Mouse (Mus musculus) adrenal gland, postnatal 36 days (tissue): ENCODE data around the gene Ggt7. TPM values are rescaled to one million over a fixed set of nuclear protein-coding genes. Genes with fewer than 3 reads are reported as not detected.
"Not testable (repeated sequence)": the region's sequence is repeated elsewhere in the genome, so short reads cannot be mapped to it uniquely, and the experiment has no call there.

Source experiments
- DNase-seq, 2 experiments: peaks; one replicate each; pipeline ENCODE4 v3.0.0; 2021; ENCODE audit warnings: mixed read lengths in 1 of 2
- long read RNA-seq, 2 experiments: library from polyadenylated mRNA; stranded (forward); transcript quantifications; one replicate each; pipeline ENCODE4 v2.0.0; 2021; ENCODE audit warnings: borderline sequencing depth in 2 of 2
- total RNA-seq, 2 experiments: library from RNA; stranded (reverse); gene quantifications; 2 replicates each; pipeline ENCODE4 v1.2.3; 2021

Gene Ggt7
- 1 to 10 TPM; 2.3 to 5.1 TPM for total RNA-seq
- long read RNA-seq, experiment 1, transcript Ggt7-201 (15 exons, 2,614 nt): major isoform, 6 of 8 reads
- long read RNA-seq, experiment 1, partial matches to known transcripts: 1 of 8 reads
- long read RNA-seq, experiment 1, other reads (novel, unspliced or antisense): 1 of 8 reads
- long read RNA-seq, experiment 2, partial matches to known transcripts: 0 of 5 reads
- long read RNA-seq, experiment 2, other reads (novel, unspliced or antisense): 3 of 5 reads

DNA sequence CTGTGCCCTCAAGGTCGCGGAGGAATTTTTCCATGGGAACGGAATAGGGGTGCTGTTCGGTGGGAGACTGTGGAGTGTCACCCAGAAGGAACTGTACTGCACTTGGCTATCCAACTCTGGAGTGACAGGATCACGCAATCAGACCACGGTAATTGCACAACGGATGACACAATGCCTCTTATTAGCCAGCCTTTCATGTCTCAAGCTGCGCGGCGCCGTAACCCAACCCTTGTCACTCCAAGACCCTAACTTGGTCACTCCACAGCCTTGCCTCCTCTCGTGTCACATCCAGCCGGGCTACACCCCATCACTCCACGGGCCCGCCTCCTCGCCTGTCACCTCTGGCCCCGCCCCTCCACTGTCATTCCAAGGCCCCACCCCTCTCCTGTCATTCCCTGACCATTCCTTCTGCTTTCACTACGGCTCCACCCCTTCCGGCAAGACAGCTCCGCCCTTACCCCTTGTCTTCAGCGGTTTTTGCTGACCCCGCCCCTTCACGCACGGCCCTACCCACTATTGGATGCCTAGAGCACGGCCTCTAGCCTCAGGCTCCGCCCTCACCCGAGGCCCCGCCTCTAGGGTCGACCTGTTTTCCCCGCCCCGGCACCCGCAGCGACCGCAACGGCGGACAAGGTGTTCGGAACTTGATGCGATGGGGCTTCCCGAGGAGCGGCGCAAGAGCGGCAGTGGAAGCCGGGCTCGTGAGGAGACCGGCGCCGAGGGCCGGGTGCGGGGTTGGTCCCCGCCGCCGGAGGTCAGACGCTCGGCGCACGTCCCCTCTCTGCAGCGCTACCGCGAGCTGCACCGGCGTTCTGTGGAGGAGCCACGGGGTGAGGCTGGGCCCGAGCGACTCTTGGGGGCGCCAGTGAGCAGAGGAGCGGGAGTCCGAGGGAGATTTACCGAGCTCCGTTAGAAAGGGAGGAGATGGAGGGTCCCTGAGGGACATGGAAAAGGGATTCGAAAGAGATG lies at the start of gene Ggt7, which contains the start of gene Acss2:
Ggt7 (minus strand) TSS at position 783 of the 969 bp plus-strand sequence.
Acss2 (plus strand) TSS at position 494 of the 969 bp plus-strand sequence.
- DNase-seq: peak; percentile 99 to 100

DNA sequence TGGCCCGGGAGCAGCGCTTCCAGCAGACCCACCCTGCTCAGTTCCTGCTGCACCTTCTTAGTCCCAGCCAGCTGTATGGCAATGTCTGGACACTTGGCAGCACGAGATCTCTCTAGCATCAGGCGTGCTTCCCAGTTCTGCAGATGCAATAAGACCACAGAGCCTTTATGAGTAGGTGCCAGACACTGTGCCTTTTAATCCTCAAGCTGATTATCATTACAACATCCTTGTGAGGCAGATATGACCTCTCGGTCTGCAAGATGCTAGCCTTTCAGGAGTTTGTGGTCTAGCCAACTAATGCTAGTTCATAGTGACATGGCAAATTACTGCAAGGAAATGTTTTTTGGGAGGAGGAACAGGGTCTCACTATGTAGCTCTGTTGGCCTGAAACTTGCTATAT lies 49.7 kb upstream of the Ggt7 start:
- no peak for DNase-seq

DNA sequence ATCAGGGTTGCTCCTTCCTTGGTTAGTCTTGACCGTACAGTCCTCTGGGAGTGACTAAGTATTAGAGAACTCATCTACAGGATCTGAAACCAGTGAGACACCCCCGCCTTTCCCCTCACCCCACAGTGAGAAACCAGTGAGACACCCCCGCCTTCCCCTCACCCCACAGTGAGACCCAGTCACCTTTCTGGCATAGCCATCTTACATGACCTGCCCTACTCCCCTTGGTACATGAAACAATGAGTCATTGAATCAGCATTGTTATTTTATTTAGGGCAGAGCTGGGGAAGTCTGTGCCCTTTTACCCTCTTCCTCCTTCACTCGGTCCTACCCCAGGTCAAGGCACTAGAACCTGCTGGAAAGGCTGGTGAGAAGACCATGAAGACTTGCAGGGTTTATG lies 44.9 kb upstream of the Ggt7 start:
- DNase-seq: no peak

DNA sequence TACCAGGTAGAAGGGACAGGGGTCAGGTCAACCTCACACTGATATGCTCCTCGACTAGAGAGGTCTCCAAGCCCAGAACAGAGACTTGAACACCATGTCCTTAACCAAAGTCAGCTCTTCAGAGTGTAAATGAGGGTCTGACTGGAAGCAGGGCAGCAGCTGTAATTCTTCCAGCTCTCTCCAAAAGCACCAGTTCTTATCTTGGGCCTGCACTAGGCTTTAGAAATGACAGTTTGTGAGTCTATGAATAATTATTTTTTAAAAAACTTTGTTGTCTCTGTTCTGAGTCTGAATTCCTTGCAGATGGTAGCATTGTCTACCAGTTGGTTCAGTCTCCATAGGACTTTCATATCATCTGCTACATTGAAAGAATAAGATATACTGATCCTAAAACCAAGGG lies 44.2 kb upstream of the Ggt7 start:
- no peak for DNase-seq

DNA sequence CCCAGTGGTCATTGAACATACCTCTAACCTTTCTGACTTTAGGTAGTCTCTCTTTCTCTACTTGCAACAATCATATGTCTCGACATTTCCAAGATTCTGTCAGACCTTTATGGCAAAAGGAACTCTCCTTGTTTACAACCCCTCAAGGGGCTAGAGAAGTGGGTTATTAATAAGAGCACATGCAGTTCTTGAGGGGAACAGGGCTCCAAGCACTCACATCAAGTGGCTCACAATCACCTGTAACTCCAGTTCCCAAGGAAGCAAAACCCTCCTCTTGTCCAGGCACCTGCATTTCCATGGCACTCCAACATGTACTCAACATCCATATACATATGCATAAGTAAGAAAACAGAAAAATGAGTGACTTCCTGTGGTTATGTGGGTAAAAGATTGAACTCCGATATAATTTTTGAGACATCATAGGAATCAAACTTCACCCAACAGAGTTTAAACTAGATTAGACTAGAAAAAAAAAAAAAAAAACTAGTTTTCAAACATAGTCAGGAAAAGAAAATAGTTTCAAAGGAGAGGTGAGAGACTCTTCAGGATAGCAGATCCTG lies 36.5 kb upstream of the Ggt7 start:
- DNase-seq: no peak

DNA sequence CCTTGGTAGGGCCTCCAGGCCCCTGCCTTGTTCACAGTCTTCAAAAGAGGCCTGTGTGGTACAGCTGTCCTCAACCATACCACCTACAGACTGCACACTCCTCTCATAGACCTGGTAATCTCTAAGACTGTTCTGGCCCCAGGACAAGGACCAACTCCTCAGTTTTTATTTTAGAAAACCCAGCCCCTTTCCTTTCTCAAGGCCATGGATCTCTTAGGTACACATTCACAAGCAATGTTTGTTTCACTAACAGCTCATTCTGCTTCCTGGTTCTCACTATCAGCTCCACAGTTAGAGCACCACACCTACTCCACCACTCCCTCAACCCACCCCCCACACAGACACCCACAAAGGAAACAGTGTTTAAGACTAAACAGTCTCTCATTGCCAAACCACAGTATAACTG lies 34.9 kb upstream of the Ggt7 start:
- DNase-seq: no peak

DNA sequence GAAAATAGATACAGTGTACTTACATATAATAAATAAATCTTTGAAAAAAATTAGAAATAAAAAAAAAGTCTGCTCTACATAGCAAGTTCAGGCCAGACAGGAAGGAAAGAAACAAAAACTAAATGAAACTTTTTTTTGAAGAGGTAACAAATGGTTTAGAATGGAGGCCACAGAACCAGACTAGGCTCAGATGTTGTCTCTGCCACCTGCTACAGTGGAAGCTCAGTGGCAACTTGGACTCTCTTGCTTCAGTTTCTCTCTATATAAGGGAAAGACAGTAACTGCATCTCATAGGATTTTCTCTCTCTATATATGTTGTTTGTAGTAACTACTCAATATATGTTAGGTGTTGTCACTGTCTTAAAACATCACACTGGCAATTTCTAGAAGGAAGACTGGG lies 34.3 kb upstream of the Ggt7 start:
- no peak for DNase-seq

DNA sequence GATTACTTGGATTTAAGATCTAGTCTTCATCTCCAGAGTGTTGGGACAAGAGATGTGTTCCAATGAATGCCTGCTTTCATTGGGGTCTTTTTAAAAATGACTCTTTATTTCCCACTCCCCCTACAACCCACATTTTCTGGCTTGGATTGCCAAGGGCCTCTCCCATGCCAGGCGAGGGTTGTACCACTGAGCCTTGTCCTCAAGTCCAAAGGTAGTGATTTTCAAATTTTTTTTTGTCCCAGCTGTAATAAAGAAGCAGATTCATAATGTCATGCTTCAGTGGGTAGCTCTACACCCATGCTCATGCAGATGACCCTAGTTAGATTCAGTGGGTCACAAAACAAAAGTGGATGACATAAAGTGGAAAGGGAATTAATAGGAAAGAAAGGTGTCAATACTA lies 28.9 kb upstream of the Ggt7 start:
- DNase-seq: no peak

DNA sequence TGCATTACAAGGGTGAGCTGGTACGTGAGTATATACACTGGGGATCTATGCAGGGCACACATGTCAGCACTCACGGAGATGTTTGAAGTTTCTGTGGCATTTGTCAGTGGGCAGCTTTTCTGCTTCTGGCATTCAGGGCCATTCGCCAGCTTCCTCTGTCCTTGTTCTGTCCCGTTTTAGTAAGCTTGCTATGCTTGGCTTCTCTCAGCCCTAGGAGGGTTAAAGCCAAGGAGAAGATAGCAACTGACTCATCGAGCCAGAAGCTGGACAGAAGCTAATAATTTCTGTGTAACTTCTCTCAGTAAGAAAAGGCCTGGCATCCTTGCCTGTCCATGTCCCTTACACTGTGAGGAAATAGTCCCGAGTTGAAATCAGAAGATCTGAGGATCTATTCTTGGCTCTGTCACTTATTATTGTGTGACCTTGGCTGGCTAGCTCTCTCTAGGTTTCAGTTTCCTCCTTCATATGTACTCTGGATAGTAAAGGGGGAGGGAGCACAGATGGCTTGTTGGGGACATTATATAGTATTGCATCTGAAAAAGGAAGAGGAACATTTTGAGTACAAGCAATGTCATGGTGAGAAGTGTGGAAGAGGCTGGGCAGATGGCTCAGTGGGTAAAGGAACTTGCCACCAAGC lies 22.9 kb upstream of the Ggt7 start:
- peak; percentile 74 to 77 for DNase-seq

DNA sequence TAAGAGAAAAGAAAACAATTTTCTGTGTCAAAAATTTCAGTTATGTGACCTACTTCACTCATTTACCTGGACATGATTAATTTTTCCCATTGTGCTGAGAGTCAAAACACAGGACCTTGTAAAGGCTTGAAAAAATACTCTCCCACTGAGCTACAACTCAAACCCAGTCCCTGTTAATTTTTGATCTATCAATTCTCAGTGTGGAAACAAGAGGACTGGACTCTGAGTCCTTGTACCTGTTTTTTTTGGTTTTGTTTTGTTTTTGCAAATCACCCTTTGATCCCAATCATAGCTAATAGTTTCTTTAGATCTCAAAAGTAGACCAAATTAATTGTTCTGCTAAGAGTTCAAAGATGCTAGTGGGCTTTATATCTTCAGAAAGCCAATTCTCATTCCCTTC lies 21.7 kb upstream of the Ggt7 start:
- no peak for DNase-seq

DNA sequence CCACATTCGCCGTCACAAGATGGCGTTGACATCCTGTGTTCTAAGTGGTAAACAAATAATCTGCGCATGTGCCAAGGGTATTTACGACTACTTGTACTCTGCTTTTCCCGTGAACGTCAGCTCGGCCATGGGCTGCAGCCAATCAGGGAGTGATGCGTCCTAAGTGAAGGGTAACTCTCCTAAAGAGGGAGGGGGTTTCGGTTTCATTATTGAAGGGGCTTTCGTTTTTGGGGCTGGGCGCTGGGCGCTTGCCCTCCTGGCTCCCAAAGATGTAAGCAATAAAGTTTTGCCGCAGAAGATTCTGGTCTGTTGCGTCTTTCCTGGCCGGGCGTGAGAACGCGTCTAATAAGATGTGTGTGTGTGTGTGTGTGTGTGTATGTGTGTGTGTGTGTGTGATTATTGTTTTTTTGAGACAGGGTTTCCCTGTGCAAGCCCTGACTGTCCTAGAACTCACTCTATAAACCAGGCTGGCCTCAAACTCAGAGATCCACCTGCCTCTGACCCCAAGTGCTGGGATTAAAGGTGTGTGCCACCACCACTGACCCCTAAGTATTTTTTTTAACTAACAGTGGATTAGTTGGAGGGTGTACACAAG lies 20.5 kb upstream of the Ggt7 start:
- not testable (repeated sequence) for DNase-seq

DNA sequence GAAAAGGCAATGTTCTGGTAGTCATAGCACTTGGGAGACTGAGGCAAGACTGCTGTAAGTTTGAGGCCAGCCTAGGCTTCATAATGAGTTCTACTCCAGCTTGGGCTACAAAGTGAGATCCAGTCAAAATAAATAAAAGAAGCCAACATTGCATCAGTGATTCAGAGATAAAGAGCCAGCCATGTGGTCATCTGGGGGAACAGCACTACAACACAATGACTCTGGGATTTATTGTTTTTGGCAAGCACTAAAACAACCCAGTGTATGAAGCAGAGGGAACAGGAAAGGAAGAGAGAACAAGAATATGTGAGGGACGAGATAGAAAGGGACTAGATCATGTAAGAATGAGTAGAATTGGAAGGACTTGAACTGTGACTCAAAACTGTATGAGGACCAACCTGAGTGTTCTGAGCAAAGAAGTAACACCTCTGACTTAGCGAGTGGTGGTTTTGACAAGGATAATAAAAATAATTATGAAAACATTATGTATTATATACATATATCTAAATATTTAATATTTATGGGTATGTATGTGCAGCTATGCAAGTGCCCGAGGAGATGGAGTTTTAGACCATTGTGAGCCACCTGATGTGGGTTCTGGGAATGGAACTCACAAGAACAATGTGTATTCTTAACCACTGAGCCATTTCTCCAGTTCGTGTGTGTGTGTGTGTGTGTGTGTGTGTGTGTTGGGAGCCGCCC lies 19.9 kb upstream of the Ggt7 start:
- peak; percentile 11 to 26 for DNase-seq

DNA sequence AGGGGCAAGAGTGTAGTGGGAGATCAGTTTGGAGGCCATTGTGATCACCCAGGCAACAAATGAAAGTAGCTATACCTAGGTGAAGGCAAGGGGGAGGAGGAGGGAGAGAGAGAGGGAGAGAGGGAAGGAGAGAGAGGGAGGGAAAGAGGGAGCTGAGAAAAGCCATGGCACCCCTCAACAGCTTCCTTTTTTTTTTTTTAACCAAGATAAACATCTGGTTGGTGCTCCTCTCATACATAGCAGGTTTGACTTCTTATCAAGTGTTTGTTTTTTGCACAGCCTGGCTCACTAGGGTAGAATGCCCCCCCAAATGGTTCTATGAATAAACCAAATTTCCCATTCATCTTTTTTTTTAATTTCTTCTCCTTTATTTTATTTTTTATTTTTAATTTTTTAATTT lies 18.3 kb upstream of the Ggt7 start:
- DNase-seq: no peak

DNA sequence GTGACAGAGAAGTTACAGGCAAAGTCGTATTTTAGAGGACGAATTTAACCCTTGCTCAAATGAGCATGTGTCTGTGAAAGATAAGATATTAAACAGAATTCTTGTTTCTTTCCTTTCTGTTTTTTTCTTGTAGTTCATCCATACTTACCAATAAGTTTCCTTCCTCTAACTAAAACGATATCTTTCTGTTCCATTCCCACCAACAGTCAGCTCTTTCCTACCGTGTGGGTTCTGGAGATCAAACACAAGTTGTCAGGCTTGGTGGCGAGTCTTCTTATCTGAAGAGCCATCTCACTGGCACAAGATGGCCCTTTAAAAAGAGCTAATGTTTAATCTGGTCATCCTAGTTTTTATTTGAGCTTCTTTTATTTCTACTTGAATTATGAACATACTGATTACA lies 9.3 kb upstream of the Ggt7 start:
- no peak for DNase-seq

DNA sequence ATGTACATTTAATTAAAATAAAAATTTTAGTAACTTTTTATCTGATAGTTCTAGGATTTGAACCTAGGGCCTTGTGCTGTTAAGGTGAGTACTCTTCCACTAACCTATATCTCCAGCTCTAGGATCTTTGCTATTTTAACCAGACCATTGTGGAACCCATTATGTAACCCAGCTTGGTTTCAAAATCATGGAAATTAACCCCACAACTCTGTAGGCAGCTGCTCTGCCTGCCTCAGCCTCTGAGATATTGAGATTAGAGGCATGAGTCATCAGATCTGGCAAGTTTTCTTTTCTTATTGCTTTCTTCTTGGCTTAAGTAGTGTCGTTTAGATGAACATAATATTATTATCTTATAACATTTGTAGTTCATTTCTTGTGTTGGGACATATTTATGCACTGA lies 6.3 kb upstream of the Ggt7 start:
- peak in 1 of 2 experiments; percentile 12 for DNase-seq

DNA sequence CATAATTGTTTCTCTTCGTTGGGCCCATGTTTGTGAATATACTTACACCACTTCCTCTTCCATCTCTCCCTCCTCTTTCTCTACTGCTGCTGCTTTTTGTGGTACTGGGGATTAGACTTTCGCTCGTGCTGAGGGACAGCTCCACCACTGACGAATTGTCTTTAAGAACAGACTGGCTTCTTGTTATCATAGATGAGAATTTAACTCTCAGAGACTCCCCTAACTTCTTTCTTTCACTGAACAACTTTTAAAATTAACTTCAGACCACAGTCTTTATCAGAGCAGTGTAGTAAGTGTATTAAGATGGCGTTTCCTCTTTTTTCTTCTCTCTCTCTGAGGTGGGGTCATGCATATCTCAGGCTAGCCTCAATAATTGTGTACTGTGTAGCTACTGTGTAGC lies 5.7 kb upstream of the Ggt7 start:
- DNase-seq: no peak

DNA sequence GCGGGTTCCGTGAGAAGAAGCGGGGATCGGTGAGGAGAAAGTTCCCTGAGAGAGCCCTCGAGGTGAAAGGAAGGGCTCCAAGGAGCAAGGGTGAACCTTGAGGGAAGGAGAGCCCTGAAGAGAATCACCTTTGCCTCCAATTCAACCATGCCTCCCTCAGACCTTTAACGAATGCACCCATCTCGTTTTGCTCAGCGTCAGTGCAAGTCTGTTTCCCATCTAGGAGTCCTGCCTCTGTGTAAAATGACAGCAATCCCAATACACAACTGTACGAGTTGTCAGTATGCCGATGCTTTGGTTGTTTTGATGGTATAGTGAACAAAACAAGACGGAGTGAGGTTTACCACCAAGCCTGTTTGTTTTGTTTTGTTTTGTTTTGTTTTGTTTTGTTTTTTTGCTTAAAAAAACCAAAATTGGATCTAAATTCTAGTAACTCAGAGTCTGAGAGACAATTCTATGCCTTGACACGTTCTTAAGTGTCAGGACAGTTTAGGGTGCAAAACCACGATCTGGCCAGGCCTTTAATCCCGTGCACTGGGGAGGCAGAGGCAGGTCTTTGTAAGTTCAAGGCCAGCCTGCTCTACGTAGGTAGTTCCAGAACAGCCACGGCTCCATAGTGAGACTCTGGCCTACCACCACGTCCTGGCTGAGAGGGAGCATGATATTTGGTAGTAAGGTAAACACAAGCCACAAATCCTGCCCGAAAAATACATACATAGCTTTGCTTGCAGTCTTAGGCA lies 664 bp upstream of the Ggt7 start:
- DNase-seq: peak in 1 of 2 experiments; percentile 13

DNA sequence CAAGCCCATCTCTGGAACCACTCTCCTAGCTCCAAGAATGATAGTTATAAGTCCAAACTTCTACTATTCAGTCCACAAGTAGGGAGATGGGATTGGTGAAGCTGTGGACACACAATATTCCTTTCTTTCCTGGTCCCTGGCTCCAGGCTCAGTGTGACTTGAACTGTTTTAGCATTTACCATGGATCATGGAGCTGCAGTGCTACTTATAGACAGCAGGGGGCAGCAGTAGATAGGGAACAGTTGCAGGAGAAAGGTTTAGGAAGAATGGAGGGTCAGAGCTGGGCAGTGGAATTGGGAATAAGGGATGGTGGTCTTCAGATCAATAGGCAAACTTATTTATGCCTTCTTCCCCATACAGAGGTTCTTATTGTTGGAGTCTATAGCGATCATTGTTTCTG lies 2.1 kb downstream of the Ggt7 start:
- DNase-seq: peak; percentile 68 to 74

DNA sequence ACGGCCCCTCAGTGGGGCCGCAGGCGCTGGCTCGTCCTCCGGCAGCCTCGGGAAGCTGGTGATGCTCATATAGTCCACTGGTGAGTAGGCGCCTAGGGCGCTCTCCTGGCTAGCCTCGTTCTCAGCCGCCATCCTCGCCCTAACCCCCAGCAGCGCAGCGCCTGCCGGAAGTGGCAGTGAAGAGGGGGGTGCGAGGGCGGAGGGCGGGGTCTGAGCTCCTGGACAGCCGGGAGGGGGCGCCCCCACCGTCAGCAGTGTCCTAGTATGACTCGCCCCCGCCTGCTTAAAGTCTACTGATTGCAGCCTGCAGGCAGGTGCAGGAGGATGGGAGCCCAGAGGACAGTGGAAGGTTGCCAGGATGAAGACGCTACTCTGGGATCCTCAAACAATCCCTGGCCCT lies 3.4 kb downstream of the Ggt7 start:
- DNase-seq: peak; percentile 74 to 84

DNA sequence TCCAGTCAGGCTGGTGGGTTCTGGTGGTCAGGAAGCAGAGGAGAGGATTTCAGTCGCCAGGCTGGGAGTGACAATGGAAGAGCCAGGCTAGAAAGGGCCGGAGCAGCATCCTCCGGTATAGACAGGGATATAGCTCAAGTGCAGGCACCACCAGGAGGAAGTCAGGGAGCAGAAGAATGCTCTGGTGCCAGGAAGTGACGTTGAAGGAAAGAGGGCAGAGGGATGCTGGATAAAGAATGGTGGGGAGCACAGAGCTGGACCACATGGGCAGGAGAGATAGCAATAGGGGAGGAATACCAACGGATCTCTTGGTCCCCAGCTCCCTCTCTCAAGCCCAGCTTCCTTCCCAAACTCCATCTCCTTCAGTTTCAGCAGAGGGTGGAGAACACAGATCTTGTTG lies 4.5 kb downstream of the Ggt7 start:
- no peak for DNase-seq

DNA sequence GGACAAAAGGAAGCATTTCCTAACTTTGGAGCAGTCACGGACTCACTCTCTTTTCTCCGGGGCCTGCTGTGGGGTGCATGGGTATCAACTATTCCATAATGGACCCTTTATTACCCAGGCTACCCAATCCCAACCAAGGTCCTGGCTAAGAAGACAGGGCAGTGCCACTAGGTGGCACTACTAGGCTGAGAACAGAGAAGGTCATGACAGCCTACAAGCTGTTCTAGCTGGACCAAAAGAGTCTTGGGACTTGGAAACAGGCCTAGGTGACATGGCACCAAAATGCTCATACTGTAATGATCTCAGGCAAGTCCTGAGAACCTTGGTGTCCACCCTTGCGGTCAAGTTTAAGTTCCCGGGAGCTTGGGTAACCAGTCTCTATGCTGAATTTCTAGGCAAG lies 5.6 kb downstream of the Ggt7 start:
- peak; percentile 71 to 75 for DNase-seq
